Mouse (Mus musculus): ENCODE data around the gene Dbp. TPM values are rescaled to one million over a fixed set of nuclear protein-coding genes. Genes with fewer than 3 reads are reported as not detected.
A peak's percentile ranks its signal among the peaks of the same experiment; 100 is the strongest.

Dbp gene
- polyA plus RNA-seq, 1 experiment from 2014 or later: 3.6 TPM

- Histone ChIP-seq H3K27me3 (ENCODE audit: insufficient read depth, low read length) (no peaks in the 10 kb centered on the region), H3K9me3 (ENCODE audit: low read length) (no peaks in the 10 kb centered on the region), H3K36me3 (replicated peaks; ENCODE audit: insufficient read depth, low read length) (no peaks in the 10 kb centered on the region), H3K4me2 (ENCODE audit: low read depth, low read length) (no peak overlapping the region), H3K9ac (replicated peaks) (no peak overlapping the region), H3K4me1 (ENCODE audit: insufficient read depth) (no peaks in the 10 kb centered on the region), H3K27ac (ENCODE audit: low read depth) (no peak overlapping the region), H3K4me3 (ENCODE audit: low read depth, low read length) (no peak overlapping the region)
- WGBS (ENCODE audit: insufficient replicate concordance): 57% methylated on average over 2 of the region's 2 CpGs
- DNase-seq (no peak), ATAC-seq (peak; percentile 67)
- TF ChIP-seq EP300 (IDR thresholded peaks at IDR 0.05; ENCODE audit: low read depth): peak; percentile 12; the same call in 1 of the 2 replicates
- TF ChIP-seq CTCF (IDR thresholded peaks at IDR 0.05; ENCODE audit: low read depth): no peak
These were observed 12.5 kb upstream of the Dbp start for GRCm38 (mm10) chr7:45692364-45692763.

GRCm38 (mm10) chr7:45693921-45694591, 10.8 kb upstream of the Dbp start, which contains the start of gene Sec1:
TSS of gene Sec1 (minus strand) at chr7:45694402.
- Histone ChIP-seq H3K9ac (replicated peaks) (no peak within 1 kb of the TSS), H3K4me1 (ENCODE audit: insufficient read depth) (no peaks in the 10 kb centered on the region), H3K9me3 (ENCODE audit: low read length) (no peaks in the 10 kb centered on the region), H3K4me3 (ENCODE audit: low read depth, low read length) (no peak within 1 kb of the TSS), H3K27me3 (ENCODE audit: insufficient read depth, low read length) (peaks cover 8% of the 10 kb centered on the region), H3K27ac (ENCODE audit: low read depth) (no peak within 1 kb of the TSS), H3K36me3 (replicated peaks; ENCODE audit: insufficient read depth, low read length) (no peaks in the 10 kb centered on the region), H3K4me2 (ENCODE audit: low read depth, low read length) (no peak within 1 kb of the TSS)
- no peak for TF ChIP-seq EP300 (IDR thresholded peaks at IDR 0.05; ENCODE audit: low read depth)
- TF ChIP-seq CTCF (IDR thresholded peaks at IDR 0.05; ENCODE audit: low read depth): no peak
- no peak for DNase-seq
- 89% methylated on average over 50 of the region's 50 CpGs for WGBS (ENCODE audit: insufficient replicate concordance)
- no peak for ATAC-seq

GRCm38 (mm10) chr7:45695098-45695497, 9.8 kb upstream of the Dbp start:
- Histone ChIP-seq H3K27ac (ENCODE audit: low read depth) (no peak overlapping the region), H3K4me1 (ENCODE audit: insufficient read depth) (peaks cover 4% of the 10 kb centered on the region), H3K36me3 (replicated peaks; ENCODE audit: insufficient read depth, low read length) (no peaks in the 10 kb centered on the region), H3K4me2 (ENCODE audit: low read depth, low read length) (no peak overlapping the region), H3K27me3 (ENCODE audit: insufficient read depth, low read length) (peaks cover 19% of the 10 kb centered on the region), H3K4me3 (ENCODE audit: low read depth, low read length) (no peak overlapping the region), H3K9me3 (ENCODE audit: low read length) (no peaks in the 10 kb centered on the region), H3K9ac (replicated peaks) (no peak overlapping the region)
- no peak for DNase-seq
- TF ChIP-seq EP300 (IDR thresholded peaks at IDR 0.05; ENCODE audit: low read depth) (no peak), CTCF (IDR thresholded peaks at IDR 0.05; ENCODE audit: low read depth) (no peak)
- 24% methylated on average over 6 of the region's 6 CpGs for WGBS (ENCODE audit: insufficient replicate concordance)
- ATAC-seq: no peak

- no peak overlapping the region for H3K4me2 ChIP-seq (ENCODE audit: low read depth, low read length)
- H3K36me3 ChIP-seq (replicated peaks; ENCODE audit: insufficient read depth, low read length): no peaks in the 10 kb centered on the region
- WGBS (ENCODE audit: insufficient replicate concordance): 67% methylated on average over 5 of the region's 7 CpGs
- H3K27me3 ChIP-seq (ENCODE audit: insufficient read depth, low read length): peaks cover 31% of the 10 kb centered on the region
- no peaks in the 10 kb centered on the region for H3K9me3 ChIP-seq (ENCODE audit: low read length)
- DNase-seq (no peak), ATAC-seq (no peak)
- peaks cover 10% of the 10 kb centered on the region for H3K4me1 ChIP-seq (ENCODE audit: insufficient read depth)
- TF ChIP-seq EP300 (IDR thresholded peaks at IDR 0.05; ENCODE audit: low read depth) (no peak), CTCF (IDR thresholded peaks at IDR 0.05; ENCODE audit: low read depth) (no peak)
- H3K9ac ChIP-seq (replicated peaks): no peak overlapping the region
- no peak overlapping the region for H3K4me3 ChIP-seq (ENCODE audit: low read depth, low read length)
- no peak overlapping the region for H3K27ac ChIP-seq (ENCODE audit: low read depth)
These were observed 7.0 kb upstream of the Dbp start for GRCm38 (mm10) chr7:45697894-45698293.

GRCm38 (mm10) chr7:45699523-45700141, 5.3 kb upstream of the Dbp start, which contains the start of gene Car11:
TSS of gene Car11 (plus strand) at chr7:45699843.
- Histone ChIP-seq H3K9me3 (ENCODE audit: low read length) (no peaks in the 10 kb centered on the region), H3K4me2 (ENCODE audit: low read depth, low read length) (peak within 1 kb of the TSS; percentile 52), H3K27me3 (ENCODE audit: insufficient read depth, low read length) (peaks cover 31% of the 10 kb centered on the region), H3K4me3 (ENCODE audit: low read depth, low read length) (no peak within 1 kb of the TSS), H3K9ac (replicated peaks) (no peak within 1 kb of the TSS), H3K4me1 (ENCODE audit: insufficient read depth) (peaks cover 20% of the 10 kb centered on the region), H3K36me3 (replicated peaks; ENCODE audit: insufficient read depth, low read length) (no peaks in the 10 kb centered on the region), H3K27ac (ENCODE audit: low read depth) (no peak within 1 kb of the TSS)
- ATAC-seq (no peak), DNase-seq (no peak)
- no peak for TF ChIP-seq CTCF (IDR thresholded peaks at IDR 0.05; ENCODE audit: low read depth)
- TF ChIP-seq EP300 (IDR thresholded peaks at IDR 0.05; ENCODE audit: low read depth): no peak
- 5% methylated on average over 32 of the region's 36 CpGs for WGBS (ENCODE audit: insufficient replicate concordance)

- Histone ChIP-seq H3K27ac (ENCODE audit: low read depth) (no peak overlapping the region), H3K4me3 (ENCODE audit: low read depth, low read length) (no peak overlapping the region), H3K4me2 (ENCODE audit: low read depth, low read length) (peak overlapping the region; percentile 52), H3K9ac (replicated peaks) (no peak overlapping the region), H3K36me3 (replicated peaks; ENCODE audit: insufficient read depth, low read length) (no peaks in the 10 kb centered on the region), H3K27me3 (ENCODE audit: insufficient read depth, low read length) (peaks cover 31% of the 10 kb centered on the region), H3K9me3 (ENCODE audit: low read length) (no peaks in the 10 kb centered on the region), H3K4me1 (ENCODE audit: insufficient read depth) (peaks cover 28% of the 10 kb centered on the region)
- ATAC-seq: no peak
- TF ChIP-seq CTCF (IDR thresholded peaks at IDR 0.05; ENCODE audit: low read depth) (no peak), EP300 (IDR thresholded peaks at IDR 0.05; ENCODE audit: low read depth) (no peak)
- 2% methylated on average over 20 of the region's 20 CpGs for whole genome bisulfite sequencing (ENCODE audit: insufficient replicate concordance)
- DNase-seq: peak; percentile 71
These were observed 4.4 kb upstream of the Dbp start for GRCm38 (mm10) chr7:45700301-45701015.

Data from liver, postnatal 0 days (tissue).